Mouse (Mus musculus) left cerebral cortex, adult 9 months (tissue): ENCODE results near the gene Kansl1l.
"Not testable (repeated sequence)": the region's sequence is repeated elsewhere in the genome, so short reads cannot be mapped to it uniquely, and the experiment has no call there.

Source experiments
- DNase-seq, 2 experiments: peaks; one replicate each; pipeline ENCODE4 v3.0.0; 2022; ENCODE audit warnings: low spot score in 2 of 2

Kansl1l gene

DNA sequence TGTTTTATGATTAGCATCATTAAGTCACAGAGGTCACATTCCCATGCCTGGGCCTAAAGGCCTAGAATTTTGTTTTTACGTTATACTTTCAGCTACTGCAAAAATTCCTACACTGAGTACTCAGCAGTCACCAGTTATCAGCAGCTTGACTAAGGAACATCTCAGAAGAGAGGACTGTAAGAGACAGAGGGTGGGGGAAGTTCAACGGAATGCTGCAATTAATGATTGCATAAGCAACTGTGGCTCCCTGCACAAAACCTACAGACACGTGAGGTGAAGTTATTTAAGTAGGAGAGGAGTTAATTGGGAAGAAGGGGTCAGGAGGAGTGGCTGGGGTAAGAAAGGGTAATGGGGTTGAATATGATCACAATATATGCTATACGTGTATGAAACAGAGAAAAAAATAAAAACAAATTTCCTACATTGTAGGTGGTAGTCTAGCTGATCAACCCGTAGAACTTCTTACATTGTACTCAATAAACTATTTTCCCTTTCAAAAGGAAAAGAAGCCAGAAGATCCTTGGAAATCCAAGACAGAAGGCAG, 117.1 kb downstream of the Kansl1l start:
- DNase-seq, result no peak

DNA sequence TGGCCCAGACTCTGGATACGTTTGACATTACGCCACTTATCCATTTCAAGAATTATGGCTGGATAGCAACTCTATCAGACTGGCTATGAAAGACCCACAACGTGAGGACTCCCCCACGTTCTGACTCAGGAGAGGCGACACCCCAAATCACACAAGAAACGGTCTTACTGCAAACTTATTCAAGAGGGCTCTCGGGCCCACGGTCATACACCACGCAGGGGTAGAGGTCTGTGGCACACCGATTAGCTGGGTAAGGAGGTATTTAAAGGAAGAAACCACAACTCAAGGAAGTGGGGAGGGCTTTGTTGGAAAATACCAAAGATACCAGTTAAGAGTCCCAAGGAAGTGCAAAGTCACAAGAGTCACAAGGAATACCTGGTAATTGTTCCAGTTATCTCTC, 117.7 kb downstream of the Kansl1l start:
- not testable (repeated sequence) for DNase-seq

DNA sequence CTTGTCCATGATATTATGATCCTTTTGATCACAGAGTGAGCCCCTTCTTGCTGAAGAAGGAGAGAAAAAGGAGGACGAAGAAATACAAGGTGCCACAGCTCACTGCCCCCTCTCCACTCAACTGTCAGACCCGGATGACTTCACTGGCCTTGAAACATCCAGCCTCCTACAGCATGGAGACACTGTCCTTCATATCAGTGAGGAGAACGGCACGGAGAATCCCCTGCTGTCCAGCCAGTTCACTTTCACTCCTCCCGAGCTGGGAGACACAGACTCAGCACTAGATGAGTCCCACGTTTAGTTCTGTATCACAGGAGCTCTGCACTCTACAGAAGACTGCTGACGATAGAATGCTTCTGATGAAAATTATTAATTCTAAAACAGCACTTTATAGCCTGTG, 122.1 kb downstream of the Kansl1l start:
- no peak for DNase-seq

- DNase-seq, result no peak
These were observed 123.1 kb downstream of the Kansl1l start for GRCm38 (mm10) chr1:66694266-66694665.

DNA sequence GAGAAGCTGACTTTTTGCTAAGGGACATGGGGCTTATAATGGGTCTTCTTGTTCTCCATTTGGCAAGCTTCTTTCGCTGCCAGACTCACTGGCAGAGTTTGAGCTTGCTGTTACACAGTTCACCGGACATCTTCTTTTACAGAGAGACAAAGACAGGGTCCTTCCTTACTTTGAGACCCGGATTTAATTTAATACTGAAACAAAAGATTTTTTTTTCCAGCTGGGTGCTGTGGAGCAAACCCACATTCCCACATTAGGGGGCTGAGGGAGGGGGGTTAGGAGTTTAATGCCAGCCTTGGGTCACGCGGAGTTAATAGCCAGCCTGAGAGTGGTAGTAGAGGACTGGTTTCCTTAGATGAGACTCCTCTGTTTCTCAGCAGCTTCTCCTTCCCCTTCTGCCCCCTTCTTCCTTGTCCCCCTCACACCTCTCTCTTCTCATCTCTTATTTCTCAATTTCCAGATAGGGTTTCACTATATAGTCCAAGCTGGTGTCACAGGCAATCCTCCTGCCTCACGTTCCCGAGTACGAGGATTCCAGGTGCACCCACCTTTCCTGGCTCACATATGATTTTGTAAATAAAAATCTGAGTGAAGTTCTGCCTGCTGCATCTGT, 124.5 kb downstream of the Kansl1l start:
- no peak for DNase-seq

DNA sequence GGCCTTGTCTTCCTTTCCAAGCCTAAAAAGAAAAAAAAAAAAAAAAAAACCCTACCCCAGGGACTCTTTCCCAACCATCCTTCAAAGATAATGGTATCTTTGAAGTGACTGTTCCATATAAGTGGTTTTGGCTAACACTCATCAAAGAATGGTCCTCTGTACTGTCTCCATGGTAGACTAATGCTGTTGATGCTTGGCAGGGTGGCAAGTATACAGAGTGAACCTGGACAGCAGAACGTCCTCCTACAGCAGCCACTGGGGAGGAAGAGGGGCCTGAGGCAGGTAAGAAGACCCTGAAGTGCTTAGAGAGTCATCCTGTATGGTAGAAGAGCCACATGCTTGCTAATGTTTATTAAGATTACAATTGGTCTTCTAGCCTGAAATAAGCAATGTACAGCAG, 125.1 kb downstream of the Kansl1l start:
- DNase-seq, result no peak

DNA sequence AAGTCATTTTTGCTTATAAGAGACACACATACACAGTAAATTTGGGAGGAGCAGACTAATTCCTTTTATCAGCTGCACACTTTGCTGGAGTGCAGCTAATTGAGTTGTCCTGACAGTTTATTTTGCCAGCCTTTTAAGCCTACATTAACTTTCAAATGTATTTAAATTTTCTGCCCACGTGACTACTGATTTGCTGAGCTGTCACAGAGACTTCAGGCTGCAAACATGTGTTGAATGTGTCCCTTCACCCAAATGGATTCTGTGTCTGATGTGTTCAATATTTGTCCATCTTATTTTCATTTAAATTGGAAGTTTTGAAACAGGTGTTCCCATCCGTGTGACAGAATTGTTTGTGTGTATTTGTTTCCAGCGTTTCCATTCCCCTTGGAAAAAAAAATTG, 125.6 kb downstream of the Kansl1l start:
- no peak for DNase-seq

- DNase-seq, result no peak
These were observed 134.4 kb downstream of the Kansl1l start for GRCm38 (mm10) chr1:66682974-66683373.

GRCm38 (mm10) chr1:66678662-66679061, 138.7 kb downstream of the Kansl1l start:
- no peak for DNase-seq

GRCm38 (mm10) chr1:66677928-66678327, 139.4 kb downstream of the Kansl1l start:
- no peak for DNase-seq

- DNase-seq, result no peak
These were observed 144.6 kb downstream of the Kansl1l start for GRCm38 (mm10) chr1:66672812-66673211.

GRCm38 (mm10) chr1:66671475-66671874, 145.9 kb downstream of the Kansl1l start:
- no peak for DNase-seq
